9 mouse cellular contexts compared by ENCODE assay signal in genomic region chr1:87696358-87696757, GRCm38 (mm10). TPM values are rescaled to one million over a fixed set of nuclear protein-coding genes. Genes with fewer than 3 reads are reported as not detected.
DNase-seq lines count a peak whose midpoint lies in the region; ATAC-seq and TF ChIP-seq lines count a peak whose summit lies in the region.
"Had no signal": no experiment of that assay in that cellular context is flagged by ENCODE, and none has a peak within 500 bp of the region (broad histone marks: within the 10 kb centered on the region; RNA-seq: fewer than 3 reads in every experiment).

No protein-coding gene starts in this region.

- no peak overlapping the region for H3K9ac ChIP-seq in forebrain, postnatal 0 days
- H3K9ac ChIP-seq in forebrain, embryonic 11.5 days (ENCODE audit: low read length), result no peak overlapping the region
- H3K9ac ChIP-seq in midbrain, embryonic 13.5 days (replicated peaks), result no peak overlapping the region
- H3K9ac ChIP-seq: embryonic facial prominence, embryonic 13.5 days had no signal

- no peak overlapping the region for H3K4me3 ChIP-seq in forebrain, postnatal 0 days (ENCODE audit: low read depth, low read length)
- H3K4me3 ChIP-seq in forebrain, embryonic 11.5 days (ENCODE audit: low read depth, low read length), result no peak overlapping the region
- H3K4me3 ChIP-seq in midbrain, embryonic 13.5 days (replicated peaks), result no peak overlapping the region
- H3K4me3 ChIP-seq: embryonic facial prominence, embryonic 13.5 days had no signal

- no peaks in the 10 kb centered on the region for H3K36me3 ChIP-seq in forebrain, postnatal 0 days (ENCODE audit: insufficient read depth)
- no peaks in the 10 kb centered on the region for H3K36me3 ChIP-seq in forebrain, embryonic 11.5 days (ENCODE audit: control insufficient read depth, insufficient read depth, low read length)
- H3K36me3 ChIP-seq in midbrain, embryonic 13.5 days, result no peaks in the 10 kb centered on the region
- H3K36me3 ChIP-seq: embryonic facial prominence, embryonic 13.5 days had no signal

- H3K9me3 ChIP-seq in forebrain, postnatal 0 days (ENCODE audit: low read length), result no peaks in the 10 kb centered on the region
- H3K9me3 ChIP-seq in forebrain, embryonic 11.5 days (ENCODE audit: control insufficient read depth, low read length), result no peaks in the 10 kb centered on the region
- no peaks in the 10 kb centered on the region for H3K9me3 ChIP-seq in midbrain, embryonic 13.5 days
- H3K9me3 ChIP-seq: embryonic facial prominence, embryonic 13.5 days had no signal

- H3K4me1 ChIP-seq in forebrain, postnatal 0 days (ENCODE audit: insufficient read depth), result no peaks in the 10 kb centered on the region
- H3K4me1 ChIP-seq in forebrain, embryonic 11.5 days (replicated peaks; ENCODE audit: control insufficient read depth, insufficient read depth, low read length), result no peaks in the 10 kb centered on the region
- H3K4me1 ChIP-seq in midbrain, embryonic 13.5 days (replicated peaks), result no peaks in the 10 kb centered on the region
- H3K4me1 ChIP-seq: embryonic facial prominence, embryonic 13.5 days had no signal

- peak; percentile 16; the same call in 1 of the 2 replicates for TF ChIP-seq CTCF in forebrain, postnatal 0 days (IDR thresholded peaks at IDR 0.05; ENCODE audit: low read depth)

- no peak overlapping the region for H3K27ac ChIP-seq in forebrain, postnatal 0 days (ENCODE audit: low read depth, low read length)
- H3K27ac ChIP-seq in forebrain, embryonic 11.5 days (ENCODE audit: low read depth, low read length), result no peak overlapping the region
- H3K27ac ChIP-seq in midbrain, embryonic 13.5 days, result no peak overlapping the region
- H3K27ac ChIP-seq: embryonic facial prominence, embryonic 13.5 days had no signal

- no peak overlapping the region for H3K4me2 ChIP-seq in forebrain, postnatal 0 days (ENCODE audit: low read depth)
- no peak overlapping the region for H3K4me2 ChIP-seq in forebrain, embryonic 11.5 days (ENCODE audit: low read depth, low read length, severe bottlenecking)
- H3K4me2 ChIP-seq in midbrain, embryonic 13.5 days (replicated peaks), result no peak overlapping the region
- H3K4me2 ChIP-seq: embryonic facial prominence, embryonic 13.5 days had no signal

- DNase-seq in forebrain, postnatal 0 days, result no peak
- no peak for DNase-seq in forebrain, embryonic 11.5 days (ENCODE audit: low spot score)
- peak; percentile 27 for DNase-seq in CD4-positive helper T cell, adult 2 months (ENCODE audit: low read depth, low spot score)
- peak; percentile 43 for DNase-seq in gastrocnemius, postnatal 10 days
- DNase-seq in left cerebral cortex, adult 8-10 months (ENCODE audit: low spot score in 2 of 2), result no peak
- no peak for DNase-seq in retina, embryonic 14.5 days (ENCODE audit: low spot score)

- WGBS in forebrain, postnatal 0 days, result 78% methylated on average over 5 of the region's 5 CpGs
- WGBS in forebrain, embryonic 11.5 days, result 69% methylated on average over 5 of the region's 5 CpGs
- 75% methylated on average over 5 of the region's 5 CpGs for WGBS in midbrain, embryonic 13.5 days

- no peak for ATAC-seq in forebrain, postnatal 0 days
- ATAC-seq in forebrain, embryonic 11.5 days (replicated peaks; ENCODE audit: low FRiP score), result no peak
- ATAC-seq in monocyte, adult 5-6 weeks (replicated peaks; ENCODE audit: insufficient number of reproducible peaks, low FRiP score, low TSS enrichment, poor library complexity, severe bottlenecking), result 0 out of 2 replicates have a peak, but pooled peaks have one; percentile 30
- ATAC-seq in midbrain, embryonic 13.5 days, result no peak

- H3K27me3 ChIP-seq in forebrain, postnatal 0 days (ENCODE audit: insufficient read depth, low read length), result no peaks in the 10 kb centered on the region
- no peaks in the 10 kb centered on the region for H3K27me3 ChIP-seq in forebrain, embryonic 11.5 days (ENCODE audit: control insufficient read depth, insufficient read depth, low read length)
- H3K27me3 ChIP-seq in midbrain, embryonic 13.5 days, result no peaks in the 10 kb centered on the region
- H3K27me3 ChIP-seq: embryonic facial prominence, embryonic 13.5 days had no signal

RNA-seq across cellular contexts. Expression of gene Atg16l1, which starts 59.3 kb away (rescaled TPM):
- total RNA-seq in forebrain, postnatal 0 days (2014; rRNA removed), result 70.2 and 98.7 TPM in 2 replicates
- polyA plus RNA-seq in forebrain, postnatal 0 days (2015; fragmentation: Nextera tagmentation; extraction: Ambion mirVana), result 36.7 and 49.1 TPM in 2 replicates
- polyA plus RNA-seq in forebrain, embryonic 11.5 days (2014; fragmentation: Nextera tagmentation; extraction: Ambion mirVana), result 37.8 and 40.6 TPM in 2 replicates
- total RNA-seq in gastrocnemius, postnatal 10 days (2021), result 10 to 100 TPM; 16.2 to 20.9 TPM
- 81.4 to 101 TPM (median 99.5 TPM) in 3 replicates for total RNA-seq in monocyte, adult 5-6 weeks (2017)
- total RNA-seq in left cerebral cortex, adult 8-10 months (2022), result 10 to 100 TPM; 61.4 to 72.4 (median 68.5) TPM
- 57.6 and 62.4 TPM in 2 replicates for polyA plus RNA-seq in midbrain, embryonic 13.5 days (2015; fragmentation: Nextera tagmentation; extraction: Ambion mirVana)

Comparison
In these comparisons a context has a peak if more than half of its experiments do, and no peak if none do; other contexts are left out.
1. DNase-seq: peak in CD4-positive helper T cell, adult 2 months (single experiment) and gastrocnemius, postnatal 10 days (single experiment); none in forebrain, postnatal 0 days (single experiment), forebrain, embryonic 11.5 days (single experiment), left cerebral cortex, adult 8-10 months (0 of 2) and retina, embryonic 14.5 days (single experiment).